Mouse (Mus musculus) ES-CJ7 (cell line): Measurements from ENCODE around the gene Ddx6.

ENCODE experiments used
- DNase-seq: peaks from one replicate; pipeline ENCODE4 v3.0.0; 2011; ENCODE audit warnings: low read depth, low spot score

The Ddx6 gene

GRCm38 (mm10) chr9:44640646-44641357 is 36.1 kb downstream of the Ddx6 start:
- peak; percentile 26 for DNase-seq

DNA sequence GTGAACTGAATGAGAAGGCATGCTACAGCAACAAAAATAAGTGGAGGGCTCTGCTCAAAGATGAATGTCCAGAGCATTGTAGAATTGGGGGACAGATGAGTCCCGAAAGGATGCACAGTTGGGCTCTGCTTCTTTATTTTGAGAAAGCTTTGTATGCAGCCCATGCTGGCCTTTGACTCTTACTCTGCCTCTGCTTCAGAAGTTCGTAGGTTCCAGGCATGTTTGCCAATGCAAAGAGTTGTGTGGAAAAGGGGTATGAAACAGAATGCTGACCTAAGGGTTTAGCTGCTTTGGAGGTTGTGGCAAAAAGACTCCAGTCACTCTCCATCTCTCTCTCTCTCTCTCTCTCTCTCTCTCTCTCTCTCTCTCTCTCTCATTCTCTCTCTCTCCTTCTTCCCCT is 36.9 kb downstream of the Ddx6 start:
- DNase-seq = no peak

GRCm38 (mm10) chr9:44643103-44643502 is 38.4 kb downstream of the Ddx6 start:
- no peak for DNase-seq

GRCm38 (mm10) chr9:44644186-44644585 is 39.5 kb downstream of the Ddx6 start:
- DNase-seq = no peak

DNA sequence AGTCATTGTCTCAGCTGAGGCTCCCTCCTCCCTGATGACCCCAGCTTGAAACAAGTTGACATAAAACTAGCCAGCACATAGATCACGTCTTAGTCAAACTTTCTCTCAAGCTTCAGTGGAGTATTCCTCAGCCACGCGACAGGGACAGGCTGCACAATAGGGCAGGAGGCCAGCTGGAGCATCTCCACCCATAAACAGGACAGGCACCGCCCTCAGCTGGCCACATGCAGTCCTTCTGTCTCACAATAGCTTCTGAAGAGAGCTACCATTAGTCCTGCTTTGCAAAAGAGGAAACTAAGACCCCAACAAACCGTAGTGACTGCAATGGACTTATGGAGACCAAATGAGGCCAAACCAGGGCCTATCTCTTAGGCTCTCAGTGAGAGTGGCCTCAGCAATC is 40.8 kb downstream of the Ddx6 start:
- DNase-seq = no peak

- DNase-seq = no peak
Observed at GRCm38 (mm10) chr9:44645924-44646323, 41.2 kb downstream of the Ddx6 start.

GRCm38 (mm10) chr9:44646366-44646765 is 41.7 kb downstream of the Ddx6 start:
- no peak for DNase-seq

GRCm38 (mm10) chr9:44647026-44647425 is 42.3 kb downstream of the Ddx6 start:
- DNase-seq = no peak

DNA sequence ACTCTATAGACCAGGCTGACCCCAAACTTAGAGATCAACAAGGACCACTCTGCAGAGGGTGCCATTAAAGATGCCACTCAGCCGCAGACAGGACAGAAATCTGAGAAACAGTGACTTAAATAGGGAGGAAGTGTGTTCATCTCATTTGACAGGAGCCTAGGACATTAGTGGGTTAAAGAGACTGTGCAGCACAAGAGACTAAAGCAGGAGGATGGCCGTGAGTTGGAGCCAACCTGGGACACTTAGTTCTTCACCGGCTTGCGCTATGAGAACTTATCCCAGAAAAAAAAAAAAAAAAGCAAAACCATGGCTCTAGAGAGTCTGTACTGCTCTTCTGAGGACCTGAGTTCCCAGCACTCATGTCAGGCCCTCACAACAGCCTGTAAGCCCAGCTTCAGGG is 43.0 kb downstream of the Ddx6 start:
- no peak for DNase-seq

GRCm38 (mm10) chr9:44648881-44649281 is 44.2 kb downstream of the Ddx6 start:
- DNase-seq = no peak

- DNase-seq = peak; percentile 51
Observed at GRCm38 (mm10) chr9:44652027-44652426, 47.3 kb downstream of the Ddx6 start.

GRCm38 (mm10) chr9:44653896-44654295 is 49.2 kb downstream of the Ddx6 start:
- no peak for DNase-seq

- DNase-seq = peak; percentile 72
Observed at GRCm38 (mm10) chr9:44655098-44656066, 50.7 kb downstream of the Ddx6 start.

- no peak for DNase-seq
Observed at GRCm38 (mm10) chr9:44663706-44664105, 59.0 kb downstream of the Ddx6 start.

DNA sequence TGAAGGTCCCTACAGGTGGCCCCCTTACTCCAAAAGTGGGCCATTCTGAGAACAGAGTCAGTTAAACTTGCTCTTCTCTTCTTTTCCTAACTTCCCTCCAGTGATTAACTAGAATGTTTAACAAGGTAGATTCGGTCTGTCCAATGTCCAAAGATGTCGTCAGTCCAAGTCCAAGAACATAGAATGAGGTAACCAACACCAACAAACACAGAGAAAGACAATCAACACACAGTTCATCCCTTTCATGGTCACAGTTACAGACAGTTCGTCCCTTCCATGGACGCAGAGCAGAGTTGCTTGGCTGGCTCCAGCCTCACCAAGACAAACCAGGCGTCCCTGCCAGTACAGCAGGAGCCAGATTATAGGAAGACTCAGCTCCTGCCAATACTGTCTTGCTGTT is 66.7 kb downstream of the Ddx6 start:
- no peak for DNase-seq

DNA sequence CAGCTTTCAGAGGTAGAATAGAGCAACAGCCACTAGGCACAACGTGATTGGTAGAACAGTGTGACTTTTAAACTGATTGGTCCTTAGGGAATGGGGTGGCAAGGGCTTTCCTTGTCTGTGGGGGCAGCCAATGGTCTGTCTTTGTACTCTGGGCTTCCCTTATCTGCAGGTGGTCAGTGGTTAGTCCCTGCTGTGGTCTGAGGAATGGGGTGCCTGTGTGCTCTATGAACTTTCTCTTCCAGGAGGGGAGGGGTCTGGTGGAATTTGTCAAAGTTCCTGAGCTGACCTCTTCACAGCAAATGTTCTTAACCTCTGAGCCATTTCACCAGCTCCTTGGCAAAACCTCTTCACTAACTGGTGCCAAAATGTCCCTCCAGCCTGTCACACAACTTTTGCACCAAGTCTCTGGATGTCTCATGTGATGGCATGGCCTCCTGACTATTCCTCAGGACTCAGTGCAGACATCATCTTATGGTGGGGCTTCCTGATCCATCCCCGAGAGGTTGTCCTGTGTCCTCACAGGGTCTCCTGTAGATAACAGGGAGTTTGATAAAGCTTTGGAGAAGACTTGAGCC is 67.7 kb downstream of the Ddx6 start:
- DNase-seq = no peak

DNA sequence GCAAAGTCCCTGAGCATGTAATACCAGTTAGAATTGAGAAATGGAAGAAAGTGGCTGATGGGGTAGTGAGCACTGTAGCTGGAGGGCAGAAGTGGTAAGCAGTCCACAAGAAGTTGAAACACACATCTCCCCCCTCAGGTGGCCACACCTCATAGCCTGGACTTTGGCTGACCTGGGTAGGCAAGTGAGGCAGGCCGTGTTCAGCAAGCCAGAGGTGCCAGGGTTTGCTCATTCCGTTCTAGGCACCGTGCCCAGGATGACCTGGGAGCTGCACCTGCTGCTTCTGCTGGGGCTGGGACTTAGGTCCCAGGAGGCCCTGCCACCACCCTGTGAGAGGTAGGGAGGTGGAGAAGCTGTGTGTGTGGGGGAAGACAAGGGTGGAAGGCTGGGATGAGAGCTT is 68.3 kb downstream of the Ddx6 start, which contains the start of gene Treh:
TSS of gene Treh (plus strand) at position 229 of the 400 bp plus-strand sequence.
- DNase-seq = no peak

- peak; percentile 47 for DNase-seq
Observed at GRCm38 (mm10) chr9:44678288-44678871, 73.7 kb downstream of the Ddx6 start.

DNA sequence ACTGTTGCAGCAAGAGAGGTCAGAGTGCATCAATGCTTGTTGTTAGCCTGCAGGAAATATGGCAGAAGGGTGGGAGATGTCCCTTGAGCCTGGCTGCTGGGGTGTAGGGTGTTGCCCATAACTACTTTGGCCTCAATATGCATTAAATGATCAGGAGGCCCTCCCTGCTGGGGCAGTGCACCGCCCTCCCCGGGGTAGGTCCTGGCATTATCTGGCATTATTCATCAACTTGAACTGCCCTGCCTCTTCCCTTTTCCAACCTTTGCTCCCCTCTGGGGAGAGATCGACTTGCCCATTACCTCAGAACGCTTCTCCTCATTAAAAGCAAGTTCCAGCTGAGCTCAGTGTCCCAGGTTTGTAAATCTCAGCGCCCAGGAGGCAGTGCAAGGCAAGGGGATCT is 74.9 kb downstream of the Ddx6 start:
- no peak for DNase-seq

DNA sequence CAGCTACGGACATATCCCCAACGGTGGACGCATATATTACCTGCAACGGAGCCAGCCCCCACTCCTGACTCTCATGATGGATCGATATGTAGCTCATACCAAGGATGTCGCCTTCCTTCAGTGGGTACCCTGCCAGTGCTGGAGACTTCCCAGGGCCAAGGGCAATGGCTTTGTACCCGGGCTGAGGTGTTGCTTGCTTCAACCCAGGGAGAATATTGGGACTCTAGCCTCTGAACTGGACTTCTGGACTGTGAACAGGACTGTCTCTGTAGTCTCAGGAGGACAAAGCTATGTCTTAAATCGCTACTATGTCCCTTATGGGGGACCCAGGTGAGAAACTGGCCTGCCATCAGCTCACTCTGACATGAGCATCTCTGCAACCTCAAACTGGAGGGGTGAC is 78.4 kb downstream of the Ddx6 start:
- DNase-seq = no peak

DNA sequence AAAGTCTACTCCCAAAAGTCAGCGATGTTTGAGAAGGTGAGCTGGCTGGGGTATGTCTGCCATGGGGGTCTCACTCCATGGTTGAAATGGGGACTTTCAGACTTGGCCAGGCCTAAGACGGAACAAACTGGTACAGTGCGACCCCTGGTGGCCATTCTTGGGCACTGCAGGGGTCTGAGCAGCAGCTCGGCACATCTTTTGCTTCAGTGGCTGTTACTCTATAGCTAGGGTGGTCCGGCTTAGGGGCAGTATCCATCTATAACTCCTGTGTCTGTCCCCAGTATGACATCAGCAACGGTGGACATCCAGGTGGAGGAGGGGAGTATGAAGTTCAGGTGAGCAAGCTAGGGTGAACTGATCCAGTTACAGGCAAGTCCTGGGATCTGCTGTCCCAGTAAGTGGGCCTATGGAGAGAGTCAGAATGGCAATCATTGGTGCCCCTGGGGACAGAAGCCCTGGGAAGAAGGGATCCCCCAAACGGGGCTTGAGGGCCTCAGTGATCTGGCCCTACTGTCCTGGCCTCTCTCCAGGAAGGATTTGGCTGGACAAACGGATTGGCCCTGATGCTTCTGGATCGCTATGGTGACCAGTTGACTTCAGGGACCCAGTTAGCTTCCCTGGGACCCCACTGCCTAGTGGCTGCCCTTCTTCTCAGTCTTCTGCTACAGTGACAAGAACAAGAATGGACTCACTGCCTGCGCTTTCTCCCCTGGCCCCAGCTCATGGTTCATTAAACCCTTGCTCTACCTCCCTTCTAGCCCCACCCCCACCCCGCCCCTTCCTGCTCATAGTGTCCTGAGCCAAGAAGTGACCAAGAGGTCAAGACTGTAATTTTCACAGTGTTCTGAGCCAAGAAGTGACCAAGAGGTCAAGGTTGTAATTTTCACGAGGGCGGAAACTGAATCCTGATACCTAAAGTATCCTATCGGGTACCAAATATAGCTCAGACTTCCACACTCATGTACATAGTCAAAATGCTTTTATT is 80.9 kb downstream of the Ddx6 start:
- peak; percentile 60 for DNase-seq
